Mouse (Mus musculus): Measurements from ENCODE around the gene Ccdc85c.

Ccdc85c gene

DNA sequence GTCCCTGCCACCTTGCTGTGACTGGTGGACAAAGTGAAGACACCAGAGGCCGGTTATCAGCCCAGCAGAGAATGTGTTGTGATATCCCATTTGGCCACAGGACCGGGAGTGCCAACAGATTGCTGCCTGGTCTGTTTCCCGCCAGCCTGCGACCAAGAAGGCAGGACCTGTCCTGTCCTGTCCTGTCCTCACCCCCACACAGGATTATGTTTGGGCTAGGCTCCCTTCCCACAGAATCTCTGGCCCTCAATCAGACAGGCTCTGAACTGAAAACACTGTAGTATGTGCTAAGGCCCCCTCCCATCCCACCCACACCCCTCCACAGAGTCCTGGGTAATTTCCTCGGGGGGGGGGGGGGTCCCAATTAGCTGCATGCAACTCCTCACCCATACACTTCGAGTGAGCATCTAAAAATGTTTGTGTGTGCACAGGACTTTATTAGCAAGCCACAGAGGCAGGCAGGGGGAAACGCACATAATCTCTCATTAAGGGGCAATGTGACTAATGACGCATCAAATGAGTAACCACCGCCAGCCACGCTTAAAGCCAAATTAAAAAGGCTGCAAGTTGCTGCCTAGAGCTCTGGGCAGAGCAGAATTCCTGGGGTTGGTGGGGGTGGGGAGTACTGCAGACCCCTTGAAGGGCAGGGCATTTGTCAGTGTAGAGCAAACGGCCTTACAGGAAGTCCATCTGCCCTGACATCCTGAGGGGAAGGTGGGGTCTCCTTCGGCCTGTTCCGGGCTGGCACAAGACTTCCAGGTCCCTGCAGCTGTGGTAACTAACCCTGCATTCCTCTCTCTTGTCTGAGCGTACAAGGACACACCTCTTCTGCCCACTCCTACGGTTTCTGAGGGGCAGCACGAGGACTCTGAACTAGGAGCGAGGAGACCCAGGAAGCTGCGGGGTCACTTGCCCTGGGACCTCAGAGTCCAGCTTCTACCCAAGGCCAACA, 61.9 kb downstream of the Ccdc85c start:
- DNase-seq = no peak

DNA sequence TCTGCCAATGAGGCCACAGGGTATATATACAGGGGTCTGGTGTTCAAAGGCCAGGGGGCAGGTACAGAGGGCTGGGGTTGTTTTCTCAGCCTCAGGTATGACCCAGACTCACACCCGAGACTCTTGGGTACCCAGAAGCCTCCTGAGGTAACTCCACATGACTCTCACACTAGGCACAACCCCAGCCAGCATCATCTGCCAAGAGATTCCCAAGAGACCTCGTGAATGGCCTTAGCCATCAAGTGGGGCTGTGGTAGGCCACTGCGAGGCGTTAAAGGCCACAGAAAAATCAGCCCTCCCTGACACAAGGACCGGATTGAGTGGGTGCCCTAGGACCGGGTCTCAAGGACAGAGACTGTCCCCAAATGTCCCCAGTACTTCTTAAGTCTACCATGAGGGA, 62.7 kb downstream of the Ccdc85c start:
- no peak for DNase-seq

DNA sequence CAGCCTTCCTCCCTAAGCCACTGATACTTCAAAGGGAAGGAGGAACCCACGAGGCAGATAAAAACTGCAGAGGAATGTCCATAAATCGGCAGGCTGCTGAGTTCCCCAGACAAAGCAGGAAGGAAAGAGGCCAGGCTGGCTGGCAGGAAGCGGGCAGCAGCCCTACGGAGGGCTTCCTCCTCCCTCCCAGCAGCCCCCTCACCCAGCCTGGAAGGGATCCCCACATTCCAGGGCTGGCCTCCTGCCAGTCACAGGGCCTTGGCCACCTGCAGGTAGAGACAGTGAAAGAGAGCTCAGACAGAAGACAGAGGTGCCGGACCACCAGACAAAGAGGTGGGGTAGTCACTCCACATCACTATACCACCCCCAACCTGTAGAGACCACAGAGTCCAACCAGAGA, 63.2 kb downstream of the Ccdc85c start:
- no peak for DNase-seq

DNA sequence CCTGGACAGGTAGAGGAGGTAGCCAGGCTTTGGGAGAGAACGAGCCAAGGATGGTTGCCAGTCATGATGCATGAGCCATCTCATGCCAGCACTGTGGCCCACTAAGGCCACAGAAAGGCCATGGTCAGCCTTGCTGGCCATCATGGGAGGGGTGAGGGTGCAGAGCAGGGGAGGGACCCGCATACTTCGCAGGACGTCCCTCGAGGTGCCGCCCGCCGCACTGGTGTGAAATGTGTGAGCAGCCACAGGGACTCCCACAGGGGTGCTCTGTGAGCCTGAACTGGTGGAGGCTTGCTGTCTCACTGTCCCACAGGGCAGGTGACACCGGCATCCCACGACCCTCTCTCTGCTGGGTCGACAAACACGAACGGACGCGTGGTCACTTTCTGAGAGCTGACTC, 64.6 kb downstream of the Ccdc85c start:
- DNase-seq = no peak

- DNase-seq = peak; percentile 19 to 62
Observed at GRCm38 (mm10) chr12:108208726-108209438, 66.3 kb downstream of the Ccdc85c start.

DNA sequence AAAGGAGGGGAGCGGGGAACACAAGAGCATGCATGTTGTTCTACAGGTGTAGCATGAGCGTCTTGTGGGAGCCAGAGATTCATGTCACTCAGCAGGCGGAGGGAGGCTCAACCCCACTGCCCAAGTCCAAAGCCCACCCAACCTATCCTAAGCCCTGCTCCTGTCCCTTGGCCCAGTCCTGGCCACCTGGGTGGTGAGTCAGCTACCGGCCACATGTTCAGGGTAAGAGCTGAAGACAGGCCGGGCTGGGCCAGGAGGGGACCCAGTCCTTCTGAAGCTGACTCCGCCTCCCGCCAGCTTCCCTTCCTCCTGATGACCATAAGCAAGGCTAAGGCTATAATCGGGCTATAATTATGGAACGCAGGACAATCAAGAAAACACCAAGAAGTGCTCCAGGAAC, 67.0 kb downstream of the Ccdc85c start:
- DNase-seq = no peak

GRCm38 (mm10) chr12:108206641-108207040, 68.6 kb downstream of the Ccdc85c start:
- peak; percentile 27 to 74 for DNase-seq

DNA sequence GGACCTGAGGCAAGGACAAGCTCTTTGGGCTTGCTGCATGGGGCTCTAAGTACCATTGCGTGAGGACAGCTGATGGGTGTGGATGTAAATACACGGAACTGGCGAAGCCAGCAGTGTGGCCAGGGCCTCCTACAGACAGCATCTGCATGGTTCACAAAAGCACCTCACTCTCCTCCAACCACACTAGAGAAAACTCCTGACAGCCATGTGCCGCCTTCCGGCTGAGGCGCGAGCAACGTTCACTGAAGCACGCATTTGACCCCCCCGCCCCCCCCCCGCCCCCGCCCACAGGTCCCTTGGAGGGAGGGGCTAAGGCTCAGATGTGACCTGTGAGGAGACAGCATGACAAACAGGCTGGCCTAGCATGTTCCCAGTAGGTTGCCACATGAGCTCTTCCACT, 70.2 kb downstream of the Ccdc85c start:
- no peak for DNase-seq

- no peak for DNase-seq
Observed at GRCm38 (mm10) chr12:108203895-108204294, 71.3 kb downstream of the Ccdc85c start.

- DNase-seq = no peak
Observed at GRCm38 (mm10) chr12:108200094-108200493, 75.1 kb downstream of the Ccdc85c start.

DNA sequence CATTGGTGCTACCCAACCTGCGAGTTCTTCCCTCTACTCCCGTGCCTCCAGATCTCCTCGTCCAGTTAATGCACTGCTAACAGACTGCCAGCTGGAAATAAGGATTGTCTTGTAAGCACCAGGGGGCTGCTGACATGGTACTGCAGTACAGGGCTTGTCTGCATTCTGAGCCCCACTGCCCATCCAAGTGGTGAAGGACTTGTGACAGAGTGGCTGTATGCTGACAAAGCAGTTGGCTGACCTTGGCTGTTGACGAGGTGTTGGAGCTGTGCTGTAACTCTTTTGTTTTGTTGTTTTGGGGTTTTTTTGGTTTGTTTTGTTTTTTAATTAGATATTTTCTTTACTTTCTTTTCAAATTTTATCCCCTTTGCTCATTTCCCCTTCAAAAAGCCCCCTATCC, 76.8 kb downstream of the Ccdc85c start:
- no peak for DNase-seq

DNA sequence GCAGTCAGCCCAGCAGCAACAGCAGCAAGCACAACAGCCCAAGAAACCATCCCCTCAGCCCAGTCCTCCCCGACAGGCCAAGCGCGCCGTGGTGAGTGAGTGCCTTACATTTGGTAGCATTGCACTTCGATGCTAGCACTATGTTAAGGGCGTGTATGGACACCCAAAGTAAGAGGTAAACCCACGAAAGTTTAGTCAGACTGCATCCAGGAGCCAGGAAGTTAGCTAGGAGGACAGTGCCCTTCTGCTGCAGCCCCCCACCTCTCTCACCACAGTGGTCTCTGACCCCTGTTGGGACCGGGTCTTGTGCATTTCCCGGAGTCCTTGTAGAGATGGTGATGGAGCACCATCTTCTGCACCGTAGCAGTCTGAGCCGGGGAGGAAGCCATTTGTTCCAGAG, 79.5 kb downstream of the Ccdc85c start:
- no peak for DNase-seq

- DNase-seq = no peak
Observed at GRCm38 (mm10) chr12:108193878-108194277, 81.3 kb downstream of the Ccdc85c start.

- DNase-seq = no peak
Observed at GRCm38 (mm10) chr12:108187541-108188091, 87.6 kb downstream of the Ccdc85c start.

- no peak for DNase-seq
Observed at GRCm38 (mm10) chr12:108181716-108182115, 93.5 kb downstream of the Ccdc85c start.

DNA sequence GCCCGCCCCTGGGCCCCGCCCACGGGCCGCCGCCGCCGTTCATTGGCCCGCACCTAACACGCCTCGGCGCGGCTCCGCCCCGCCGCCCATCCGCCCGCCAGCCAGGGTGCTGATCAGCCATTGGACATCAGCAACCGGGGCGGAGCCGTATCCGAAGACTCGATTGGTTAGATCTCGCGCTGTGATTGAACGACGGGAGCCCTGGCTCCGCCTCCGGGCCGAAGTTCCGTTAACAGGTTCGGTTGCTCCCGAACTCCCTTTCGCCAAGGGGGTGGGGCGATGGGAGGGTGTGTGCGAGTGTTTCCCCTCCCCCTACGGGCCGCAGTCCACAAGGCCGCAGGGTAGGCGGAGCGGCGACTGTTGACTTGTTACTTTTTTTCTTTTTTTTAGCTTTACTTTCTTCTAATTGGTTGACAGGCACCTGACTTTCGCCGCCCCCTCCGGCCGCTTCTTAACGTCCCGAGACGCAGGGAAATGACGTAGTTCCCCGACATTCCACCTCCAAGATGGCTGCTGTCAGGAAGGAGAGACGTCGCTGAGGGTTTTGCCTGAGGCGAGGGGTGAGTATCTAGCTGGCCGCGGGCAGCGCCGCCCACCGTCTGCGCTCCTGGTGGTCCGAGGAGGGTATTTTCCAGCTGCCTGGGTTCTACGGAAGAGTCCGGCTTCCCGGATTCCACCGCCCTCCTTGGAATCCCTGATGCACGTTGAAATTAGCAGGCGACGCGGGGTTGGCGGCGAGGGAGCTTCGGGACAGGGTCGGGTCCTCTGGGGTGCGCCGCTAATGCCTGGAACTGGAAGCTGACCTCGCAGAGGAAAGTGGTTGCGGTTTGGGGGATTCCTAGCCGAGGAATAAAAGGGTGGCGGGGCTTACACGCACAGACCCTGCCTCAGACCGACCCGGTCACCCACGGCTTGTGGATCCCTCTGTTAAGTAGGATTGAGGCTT, 95.6 kb downstream of the Ccdc85c start, which contains the start of gene Ccnk:
Gene Ccnk, plus strand, starts transcription at position 259 of the 946 bp plus-strand sequence.
- DNase-seq = peak; percentile 95 to 99

DNA sequence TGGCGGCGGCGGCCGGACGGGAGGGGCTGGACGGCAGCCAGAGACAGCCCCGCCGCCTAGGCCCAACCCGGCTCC, 96.1 kb downstream of the Ccdc85c start, which contains the start of gene Setd3:
Gene Setd3, minus strand, starts transcription at position 69 of the 75 bp plus-strand sequence.
- DNase-seq = no peak

DNA sequence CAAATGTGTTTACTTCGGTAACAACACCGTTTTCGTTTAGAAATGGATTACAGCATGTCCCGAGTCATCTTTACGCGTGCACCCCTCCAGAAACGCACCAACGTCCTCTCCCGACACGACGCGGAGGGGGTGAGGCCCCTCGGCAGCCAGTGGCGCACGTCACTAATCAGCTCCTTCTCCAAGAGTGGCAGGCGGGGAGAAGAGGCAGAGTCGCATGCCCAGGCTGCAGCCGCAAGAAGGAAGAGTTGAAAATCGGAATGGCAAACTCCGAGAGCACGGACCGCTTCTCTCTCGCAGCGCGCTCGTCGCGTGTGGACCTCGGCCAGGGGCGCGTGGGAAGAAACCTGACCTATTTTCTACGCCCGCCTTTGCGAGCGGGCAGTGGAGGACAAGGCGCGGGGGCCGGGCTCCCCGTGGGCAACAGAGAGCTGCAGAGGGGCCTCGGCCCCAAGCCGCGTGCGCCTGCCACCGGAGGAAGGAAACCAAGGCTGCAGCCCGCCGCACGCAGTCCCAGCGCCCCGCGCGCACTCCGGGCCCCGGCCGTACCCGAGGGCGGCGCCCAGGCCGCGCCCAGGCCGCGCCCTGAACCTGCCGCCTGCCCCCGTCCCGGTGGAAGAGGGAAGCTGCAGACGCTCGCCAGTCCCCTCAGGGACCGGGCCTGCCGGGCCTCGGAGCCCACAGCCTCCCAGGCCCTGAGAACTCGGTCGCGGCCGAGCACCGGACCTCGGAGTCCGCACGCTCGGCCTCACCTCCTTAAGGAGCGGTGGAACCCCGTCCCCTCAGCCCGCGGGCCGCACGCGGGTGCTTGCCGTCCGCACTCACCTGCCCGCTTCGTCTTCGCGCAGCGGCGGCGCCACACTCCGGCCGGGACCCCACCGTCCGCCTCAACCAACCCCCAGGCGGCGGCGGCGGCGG, 96.6 kb downstream of the Ccdc85c start:
- peak; percentile 54 to 63 for DNase-seq

DNA sequence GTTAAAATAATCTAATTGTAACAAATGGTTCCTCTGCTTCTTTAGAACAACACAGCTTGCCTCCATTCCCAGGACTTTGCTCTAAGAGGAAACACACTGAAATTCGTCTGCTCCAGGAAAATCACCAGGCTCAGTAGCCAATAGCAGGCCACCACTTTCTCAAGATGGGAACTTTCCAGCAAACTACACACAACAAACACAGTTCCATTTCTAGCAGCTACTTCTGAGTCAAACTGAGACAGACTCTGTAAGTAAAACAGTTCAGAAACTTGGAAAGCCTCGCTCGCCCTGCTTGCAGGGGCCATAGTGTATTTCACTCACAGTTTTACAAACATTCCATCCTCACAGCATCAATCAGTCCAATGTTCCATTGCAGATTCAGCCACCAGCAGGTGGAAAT, 98.9 kb downstream of the Ccdc85c start:
- DNase-seq = no peak

DNA sequence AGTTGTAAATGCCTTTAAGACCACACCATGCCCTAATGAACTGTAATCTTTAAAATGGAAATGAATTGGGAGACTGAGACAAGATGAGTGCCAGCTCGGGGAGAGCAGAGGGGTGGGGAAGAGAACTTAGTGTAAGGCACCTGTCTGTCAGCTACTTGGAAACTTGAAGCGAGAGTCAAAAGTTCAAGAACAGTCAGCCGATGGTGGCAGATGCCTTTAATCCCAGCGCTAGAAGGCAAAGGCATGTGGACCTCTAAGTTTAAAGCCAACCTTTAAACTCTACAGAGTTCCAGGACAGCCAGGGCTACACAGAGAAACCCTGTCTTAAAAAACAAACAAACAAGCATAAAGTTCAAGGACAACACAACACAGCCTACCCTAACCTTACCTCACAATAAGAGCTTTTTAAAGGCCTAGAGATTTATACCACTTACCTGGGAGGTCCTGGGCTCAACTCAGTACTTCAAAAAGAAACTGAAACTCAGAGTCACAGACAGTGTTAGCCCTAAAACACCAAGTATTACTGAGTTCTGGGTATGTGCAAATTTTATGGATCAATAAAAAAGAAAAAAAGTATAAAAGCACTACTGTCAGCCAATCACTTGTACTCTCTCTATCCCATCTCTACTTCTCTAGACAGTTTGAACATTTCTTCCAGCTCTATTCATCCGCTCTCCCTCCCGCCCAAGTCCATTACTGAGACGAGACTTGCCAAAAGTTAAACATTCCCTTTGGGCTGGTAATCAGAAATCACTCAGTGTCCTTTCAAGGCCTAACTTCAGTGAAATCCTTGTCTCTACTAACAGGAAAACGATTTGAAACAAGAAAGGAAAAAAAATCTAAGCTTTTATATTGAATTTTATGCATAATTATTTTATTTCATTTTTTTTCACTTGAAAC, 100.4 kb downstream of the Ccdc85c start:
- no peak for DNase-seq

GRCm38 (mm10) chr12:108172639-108173038, 102.6 kb downstream of the Ccdc85c start:
- no peak for DNase-seq

All from spleen, adult 18-20 months (tissue).